In genomic region chr11:73236731-73237130, GRCm38 (mm10) we compare ENCODE assay signal across 18 mouse cellular contexts. TPM values are rescaled to one million over a fixed set of nuclear protein-coding genes. Genes with fewer than 3 reads are reported as not detected.
DNase-seq lines count a peak whose midpoint lies in the region; ATAC-seq and TF ChIP-seq lines count a peak whose summit lies in the region.
"Had no signal": no experiment of that assay in that cellular context is flagged by ENCODE, and none has a peak within 500 bp of the region (broad histone marks: within the 10 kb centered on the region; RNA-seq: fewer than 3 reads in every experiment).

No protein-coding gene starts in this region.

- no peak for TF ChIP-seq EP300 in heart, adult 2 months (IDR thresholded peaks at IDR 0.05; ENCODE audit: insufficient read depth, low read depth, low read length)

- H3K36me3 ChIP-seq in heart, adult 2 months (ENCODE audit: control insufficient read depth, insufficient read depth, low read length): no peaks in the 10 kb centered on the region
- no peaks in the 10 kb centered on the region for H3K36me3 ChIP-seq in kidney, embryonic 15.5 days
- H3K36me3 ChIP-seq in limb, embryonic 13.5 days: no peaks in the 10 kb centered on the region
- H3K36me3 ChIP-seq: heart, embryonic 12.5 days; liver, embryonic 12.5 days; midbrain, embryonic 12.5 days; neural tube, embryonic 15.5 days had no signal

- TF ChIP-seq POLR2A in heart, adult 2 months (IDR thresholded peaks at IDR 0.05; ENCODE audit: insufficient read depth, low read depth, low read length): no peak

- peak overlapping the region; percentile 29 for H3K27ac ChIP-seq in heart, adult 2 months
- H3K27ac ChIP-seq in kidney, embryonic 15.5 days: peak overlapping the region; percentile 41; the same call in 1 of the 2 replicates
- peak overlapping the region; percentile 79 for H3K27ac ChIP-seq in limb, embryonic 13.5 days
- H3K27ac ChIP-seq: forebrain, embryonic 13.5 days; liver, embryonic 12.5 days; macrophage; midbrain, embryonic 12.5 days had no signal

- H3K4me3 ChIP-seq in heart, adult 2 months: no peak overlapping the region
- no peak overlapping the region for H3K4me3 ChIP-seq in kidney, embryonic 15.5 days (replicated peaks)
- H3K4me3 ChIP-seq in limb, embryonic 13.5 days: no peak overlapping the region
- H3K4me3 ChIP-seq: forebrain, embryonic 13.5 days; heart, embryonic 12.5 days; liver, embryonic 12.5 days; midbrain, embryonic 12.5 days; neural tube, embryonic 15.5 days had no signal

- no peak overlapping the region for H3K4me2 ChIP-seq in kidney, embryonic 15.5 days
- 0 out of 2 replicates have a peak overlapping the region, but pooled peaks have one; percentile 9 for H3K4me2 ChIP-seq in limb, embryonic 13.5 days (replicated peaks)
- H3K4me2 ChIP-seq: forebrain, embryonic 13.5 days; heart, embryonic 12.5 days; liver, embryonic 12.5 days; midbrain, embryonic 12.5 days; neural tube, embryonic 15.5 days had no signal

- no peaks in the 10 kb centered on the region for H3K79me2 ChIP-seq in heart, adult 2 months (replicated peaks; ENCODE audit: control insufficient read depth, insufficient read depth, low read length)

- no peak for DNase-seq in heart, adult 2 months
- DNase-seq in heart, adult 8-10 months (ENCODE audit: low spot score): no peak
- no peak for DNase-seq in kidney, adult 8-10 months
- DNase-seq in 3T3-L1 (ENCODE audit: low read depth, low spot score): peak; percentile 12
- no peak for DNase-seq in Muller cell, postnatal 12 days (ENCODE audit: inconsistent ontology term)
- no peak for DNase-seq in right cerebral cortex, adult 18-20 months
- DNase-seq: B cell, adult 2 months; cerebellum, adult 11 months; thymus, postnatal 25 days had no signal

- 35% methylated on average over 3 of the region's 3 CpGs for WGBS in heart, adult 2 months
- 57% methylated on average over 3 of the region's 3 CpGs for WGBS in kidney, embryonic 15.5 days
- WGBS in limb, embryonic 13.5 days: 50% methylated on average over 3 of the region's 3 CpGs

- no peaks in the 10 kb centered on the region for H3K9me3 ChIP-seq in kidney, embryonic 15.5 days (replicated peaks)
- H3K9me3 ChIP-seq in limb, embryonic 13.5 days: no peaks in the 10 kb centered on the region
- H3K9me3 ChIP-seq: forebrain, embryonic 13.5 days; heart, embryonic 12.5 days; liver, embryonic 12.5 days; midbrain, embryonic 12.5 days; neural tube, embryonic 15.5 days had no signal

- H3K4me1 ChIP-seq in heart, adult 2 months (ENCODE audit: control insufficient read depth, insufficient read depth, low read length): peaks cover 12% of the 10 kb centered on the region
- H3K4me1 ChIP-seq in kidney, embryonic 15.5 days: peaks cover 20% of the 10 kb centered on the region
- peaks cover 33% of the 10 kb centered on the region for H3K4me1 ChIP-seq in limb, embryonic 13.5 days
- H3K4me1 ChIP-seq: forebrain, embryonic 13.5 days; liver, embryonic 12.5 days; midbrain, embryonic 12.5 days had no signal

- intact Hi-C loops in heart, adult 2 months (cut with DNase I): loop anchor here (5.0 kb wide), 1 partner anchor 46 kb away; no protein-coding TSS in a partner anchor

- H3K9ac ChIP-seq in heart, adult 2 months (ENCODE audit: low read depth, low read length): no peak overlapping the region
- no peak overlapping the region for H3K9ac ChIP-seq in kidney, embryonic 15.5 days
- no peak overlapping the region for H3K9ac ChIP-seq in limb, embryonic 13.5 days
- H3K9ac ChIP-seq: forebrain, embryonic 13.5 days; heart, embryonic 12.5 days; liver, embryonic 12.5 days; midbrain, embryonic 12.5 days; neural tube, embryonic 15.5 days had no signal

- TF ChIP-seq CTCF in heart, adult 2 months (IDR thresholded peaks at IDR 0.05): no peak

- no peak for ATAC-seq in kidney, embryonic 15.5 days (replicated peaks; ENCODE audit: low FRiP score)
- 0 out of 2 replicates have a peak, but pooled peaks have one; percentile 30 for ATAC-seq in limb, embryonic 13.5 days (ENCODE audit: low FRiP score, low read depth)
- ATAC-seq: forebrain, embryonic 13.5 days; liver, embryonic 12.5 days had no signal

- H3K27me3 ChIP-seq in heart, adult 2 months (ENCODE audit: control insufficient read depth, insufficient read depth, low read length): no peaks in the 10 kb centered on the region
- H3K27me3 ChIP-seq in kidney, embryonic 15.5 days: no peaks in the 10 kb centered on the region
- H3K27me3 ChIP-seq in limb, embryonic 13.5 days: no peaks in the 10 kb centered on the region
- H3K27me3 ChIP-seq: forebrain, embryonic 13.5 days; heart, embryonic 12.5 days; liver, embryonic 12.5 days; midbrain, embryonic 12.5 days; neural tube, embryonic 15.5 days had no signal

RNA-seq across cellular contexts. Expression of gene Trpv1, which starts 2.6 kb away (rescaled TPM):
- total RNA-seq in heart, adult 2 months (2021): under 1 TPM; 0.08 to 0.11 TPM
- polyA plus RNA-seq in heart, adult 2 months (2012; rRNA removed): 0.21 and 0.29 TPM in 2 replicates
- total RNA-seq in heart, adult 8-10 months (2022): under 1 TPM in 1 of 4 experiments, not detected in 3; 0.09 TPM
- polyA plus RNA-seq in kidney, embryonic 15.5 days (2015; fragmentation: Nextera tagmentation; extraction: Ambion mirVana): 0.12 TPM in 1 of 2 replicates, not detected in the other
- 0.05 and 0.17 TPM in 2 replicates for polyA plus RNA-seq in limb, embryonic 13.5 days (2015; fragmentation: Nextera tagmentation; extraction: Ambion mirVana)
- total RNA-seq: layer of hippocampus, adult 8-10 months had no signal
- polyA plus RNA-seq: forebrain, embryonic 13.5 days; heart, embryonic 12.5 days; liver, embryonic 12.5 days; macrophage; midbrain, embryonic 12.5 days had no signal

RNA-seq across cellular contexts. Expression of gene Trpv3, which starts 30.5 kb away (rescaled TPM):
- under 1 TPM; 0.03 to 0.05 TPM for total RNA-seq in heart, adult 2 months (2021)
- polyA plus RNA-seq in heart, adult 2 months (2012; rRNA removed): 0.04 and 0.09 TPM in 2 replicates
- total RNA-seq in heart, adult 8-10 months (2022): under 1 TPM in 2 of 4 experiments, not detected in 2; 0.06 TPM
- polyA plus RNA-seq in kidney, embryonic 15.5 days (2015; fragmentation: Nextera tagmentation; extraction: Ambion mirVana): 0.18 and 0.22 TPM in 2 replicates
- 0.09 and 0.14 TPM in 2 replicates for polyA plus RNA-seq in limb, embryonic 13.5 days (2015; fragmentation: Nextera tagmentation; extraction: Ambion mirVana)
- polyA plus RNA-seq: liver, embryonic 12.5 days; macrophage had no signal

RNA-seq across cellular contexts. Expression of gene Shpk, which starts 37.5 kb away (rescaled TPM):
- 1 to 10 TPM in 1 of 2 experiments, under 1 TPM in 1; 0.97 to 1.1 TPM for total RNA-seq in heart, adult 2 months (2021)
- 2.2 and 2.8 TPM in 2 replicates for polyA plus RNA-seq in heart, adult 2 months (2012; rRNA removed)
- total RNA-seq in heart, adult 8-10 months (2022): 1 to 10 TPM in 3 of 4 experiments, under 1 TPM in 1; 0.68 to 1.7 (median 1.4) TPM
- 1.5 and 1.7 TPM in 2 replicates for polyA plus RNA-seq in kidney, embryonic 15.5 days (2015; fragmentation: Nextera tagmentation; extraction: Ambion mirVana)
- polyA plus RNA-seq in limb, embryonic 13.5 days (2015; fragmentation: Nextera tagmentation; extraction: Ambion mirVana): 1.9 and 2.6 TPM in 2 replicates

RNA-seq across cellular contexts. Expression of gene Ctns, which starts 37.9 kb away (rescaled TPM):
- total RNA-seq in heart, adult 2 months (2021): 10 to 100 TPM; 10.7 to 11.8 TPM
- polyA plus RNA-seq in heart, adult 2 months (2012; rRNA removed): 12.7 and 15.4 TPM in 2 replicates
- 1 to 10 TPM; 7.5 to 10.0 (median 9.6) TPM for total RNA-seq in heart, adult 8-10 months (2022)
- 17.7 and 18.2 TPM in 2 replicates for polyA plus RNA-seq in kidney, embryonic 15.5 days (2015; fragmentation: Nextera tagmentation; extraction: Ambion mirVana)
- 26.0 and 26.3 TPM in 2 replicates for polyA plus RNA-seq in limb, embryonic 13.5 days (2015; fragmentation: Nextera tagmentation; extraction: Ambion mirVana)

RNA-seq across cellular contexts. Expression of gene Tax1bp3, which starts 59.8 kb away (rescaled TPM):
- 10 to 100 TPM; 45.0 to 48.5 TPM for total RNA-seq in heart, adult 2 months (2021)
- polyA plus RNA-seq in heart, adult 2 months (2012; rRNA removed): 60.4 and 63.0 TPM in 2 replicates
- 10 to 100 TPM; 36.7 to 52.6 (median 46.8) TPM for total RNA-seq in heart, adult 8-10 months (2022)
- 202 and 204 TPM in 2 replicates for polyA plus RNA-seq in kidney, embryonic 15.5 days (2015; fragmentation: Nextera tagmentation; extraction: Ambion mirVana)
- 244 and 248 TPM in 2 replicates for polyA plus RNA-seq in limb, embryonic 13.5 days (2015; fragmentation: Nextera tagmentation; extraction: Ambion mirVana)

Comparison
In these comparisons a context has a peak if more than half of its experiments do, and no peak if none do; other contexts are left out.
1. H3K27ac ChIP-seq: peak in every context shown above with its lines; median percentile 79 in limb, embryonic 13.5 days; 41 in kidney, embryonic 15.5 days; 29 in heart, adult 2 months.